Mouse (Mus musculus) megakaryocyte progenitor cell, adult 5-6 weeks (primary cell): ENCODE results near the gene Psmd14. TPM values are rescaled to one million over a fixed set of nuclear protein-coding genes. Genes with fewer than 3 reads are reported as not detected.

Experiments
- ATAC-seq: replicated peaks from 2 replicates; pipeline ENCODE4 v1.8.0; 2016; ENCODE audit warnings: mild to moderate bottlenecking, moderate TSS enrichment, inconsistent platforms; ENCODE audit not compliant: poor library complexity
- total RNA-seq, 2 experiments: library from RNA; stranded (forward) in 1 of 2; stranded (reverse) in 1 of 2; fragments of 157-497, 149-512 nt in 1 of 2; fragments of 200-1000 nt in 1 of 2; gene quantifications; 2 replicates each; pipeline versions ENCODE4 v1.2.3 to v1.2.4; 2015 to 2017

Psmd14 gene
- total RNA-seq, 2 experiments from 2014 or later: 194 to 255 TPM

- ATAC-seq: peak; percentile 15; the same call in 1 of the 2 replicates
These were observed 47.9 kb downstream of the Psmd14 start for GRCm38 (mm10) chr2:61759234-61759855.

- peak; percentile 94 for ATAC-seq
These were observed 48.5 kb downstream of the Psmd14 start for GRCm38 (mm10) chr2:61760044-61760443.

GRCm38 (mm10) chr2:61764470-61765105 is 53.1 kb downstream of the Psmd14 start:
- ATAC-seq: no peak

- ATAC-seq: no peak
These were observed 54.0 kb downstream of the Psmd14 start for GRCm38 (mm10) chr2:61765526-61765925.

- ATAC-seq: no peak
These were observed 69.3 kb downstream of the Psmd14 start for GRCm38 (mm10) chr2:61780794-61781193.

GRCm38 (mm10) chr2:61794960-61795359 is 83.5 kb downstream of the Psmd14 start:
- ATAC-seq: no peak

- no peak for ATAC-seq
These were observed 86.6 kb downstream of the Psmd14 start for GRCm38 (mm10) chr2:61798048-61798447.

- ATAC-seq: peak; percentile 35
These were observed 91.3 kb downstream of the Psmd14 start, which contains the start of gene Tbr1 for GRCm38 (mm10) chr2:61802656-61803251. Gene Tbr1 (plus strand): TSS chr2:61802930.

GRCm38 (mm10) chr2:61803443-61804367 is 92.2 kb downstream of the Psmd14 start:
- ATAC-seq: peak; percentile 69

- no peak for ATAC-seq
These were observed 92.9 kb downstream of the Psmd14 start for GRCm38 (mm10) chr2:61804382-61804840.

- ATAC-seq: peak; percentile 10; the same call in 1 of the 2 replicates
These were observed 93.5 kb downstream of the Psmd14 start for GRCm38 (mm10) chr2:61804841-61805540.

GRCm38 (mm10) chr2:61805541-61806345 is 94.2 kb downstream of the Psmd14 start:
- peak; percentile 12; the same call in 1 of the 2 replicates for ATAC-seq

- no peak for ATAC-seq
These were observed 94.9 kb downstream of the Psmd14 start for GRCm38 (mm10) chr2:61806346-61806825.

- ATAC-seq: no peak
These were observed 95.7 kb downstream of the Psmd14 start for GRCm38 (mm10) chr2:61807151-61807550.

GRCm38 (mm10) chr2:61807781-61808180 is 96.3 kb downstream of the Psmd14 start:
- ATAC-seq: no peak

- no peak for ATAC-seq
These were observed 97.3 kb downstream of the Psmd14 start for GRCm38 (mm10) chr2:61808776-61809175.

GRCm38 (mm10) chr2:61809381-61809780 is 97.9 kb downstream of the Psmd14 start:
- ATAC-seq: no peak

- no peak for ATAC-seq
These were observed 99.3 kb downstream of the Psmd14 start for GRCm38 (mm10) chr2:61810751-61811150.

- no peak for ATAC-seq
These were observed 99.6 kb downstream of the Psmd14 start for GRCm38 (mm10) chr2:61811163-61811506.
